Mouse (Mus musculus) cerebellum, postnatal 25 days (tissue): ENCODE results near the gene Ypel3.

ENCODE experiments used
- DNase-seq, 2 experiments: peaks; one replicate each; pipeline ENCODE4 v3.0.0; 2021; ENCODE audit warnings: mixed read lengths in 2 of 2

Gene Ypel3

DNA sequence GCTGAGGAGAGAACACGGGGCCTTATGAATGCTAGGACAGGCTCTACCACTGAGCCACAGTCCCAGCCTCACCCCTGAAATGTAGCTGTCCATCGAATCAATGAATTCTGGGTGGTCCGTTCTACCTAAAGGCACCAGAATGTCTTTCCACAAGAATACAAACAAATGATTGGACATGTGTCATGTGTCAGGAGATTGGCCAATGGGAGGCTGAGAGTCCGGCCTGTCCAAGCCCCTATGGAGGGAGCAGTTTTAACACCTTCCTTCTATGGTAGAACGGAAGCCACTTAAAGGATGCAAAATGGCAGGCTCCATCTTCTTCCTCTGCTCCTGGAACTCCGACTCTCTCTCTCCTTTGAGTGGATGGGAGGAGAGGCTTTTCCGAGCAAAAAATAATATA, 40.8 kb downstream of the Ypel3 start:
- DNase-seq = no peak

DNA sequence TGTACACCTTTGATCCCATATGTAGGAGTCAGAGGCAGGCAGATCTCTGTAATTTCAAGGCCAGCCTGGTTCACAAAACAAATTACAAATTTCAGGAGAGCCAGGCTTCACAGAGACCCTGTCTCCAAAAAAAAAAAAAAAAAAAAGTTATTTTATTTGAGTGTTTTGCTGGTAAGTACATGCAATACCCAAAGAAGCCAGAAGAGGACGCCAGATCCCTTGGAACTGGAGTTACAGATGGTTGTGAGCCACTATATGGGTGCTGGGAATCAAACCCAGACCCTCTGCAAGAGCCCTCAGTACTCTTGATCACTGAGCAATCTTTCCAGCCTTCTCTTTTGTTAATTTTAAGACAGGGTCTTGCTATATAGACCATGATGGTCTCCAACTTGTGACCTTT, 42.1 kb downstream of the Ypel3 start:
- no peak for DNase-seq

DNA sequence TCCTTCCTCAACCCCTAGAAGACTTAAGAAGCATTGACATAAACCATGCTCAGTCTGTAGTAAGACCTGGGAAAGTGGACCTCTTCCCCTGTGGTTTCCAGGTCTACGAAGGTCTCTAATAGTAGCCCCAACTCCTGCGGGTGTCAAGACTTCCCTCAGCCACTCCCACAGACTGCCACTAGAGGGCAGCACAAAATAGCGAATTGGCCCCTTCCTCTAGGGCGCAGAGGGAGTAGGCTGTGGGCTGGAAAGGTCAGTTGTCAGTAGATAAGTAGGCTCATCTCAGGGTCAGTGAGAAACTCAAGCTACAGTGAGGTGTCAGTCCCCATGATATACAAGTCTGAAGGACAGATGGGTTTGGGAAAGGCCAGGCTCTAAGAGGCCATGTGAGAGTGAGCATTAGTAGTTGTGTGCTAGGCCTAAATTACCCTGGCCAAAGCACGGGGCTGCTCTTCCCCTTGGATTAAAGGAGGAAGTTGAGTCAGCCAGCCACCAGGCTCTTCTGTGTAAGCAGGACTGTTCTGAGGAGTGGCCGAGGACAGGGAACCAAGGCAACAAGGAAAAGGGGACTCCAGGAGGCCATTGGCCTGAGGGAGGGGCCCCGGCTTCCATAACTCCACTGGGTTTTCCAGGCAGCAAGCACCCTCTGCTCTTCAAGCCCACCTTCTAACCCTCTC, 45.2 kb downstream of the Ypel3 start:
- peak; percentile 93 to 94 for DNase-seq

DNA sequence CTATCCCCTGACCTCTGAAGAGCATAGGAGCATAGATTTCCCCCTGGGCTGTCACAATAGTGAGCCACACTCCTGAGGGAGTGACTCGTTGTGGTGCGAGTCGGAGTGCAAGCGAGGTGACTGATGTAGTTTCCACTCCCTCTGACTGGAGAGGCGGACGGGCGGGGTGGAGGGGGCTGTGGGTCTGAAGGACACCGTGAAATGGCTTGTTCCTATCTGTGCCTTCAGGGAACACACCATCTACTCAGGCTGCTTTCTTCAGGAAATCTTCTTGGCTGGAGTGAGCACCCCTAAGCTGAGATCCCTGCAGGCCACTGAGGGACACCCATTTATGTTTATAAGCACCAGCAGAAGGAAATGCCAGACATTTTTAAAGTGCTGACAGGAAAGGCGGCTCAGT, 46.0 kb downstream of the Ypel3 start:
- peak; percentile 69 to 74 for DNase-seq

DNA sequence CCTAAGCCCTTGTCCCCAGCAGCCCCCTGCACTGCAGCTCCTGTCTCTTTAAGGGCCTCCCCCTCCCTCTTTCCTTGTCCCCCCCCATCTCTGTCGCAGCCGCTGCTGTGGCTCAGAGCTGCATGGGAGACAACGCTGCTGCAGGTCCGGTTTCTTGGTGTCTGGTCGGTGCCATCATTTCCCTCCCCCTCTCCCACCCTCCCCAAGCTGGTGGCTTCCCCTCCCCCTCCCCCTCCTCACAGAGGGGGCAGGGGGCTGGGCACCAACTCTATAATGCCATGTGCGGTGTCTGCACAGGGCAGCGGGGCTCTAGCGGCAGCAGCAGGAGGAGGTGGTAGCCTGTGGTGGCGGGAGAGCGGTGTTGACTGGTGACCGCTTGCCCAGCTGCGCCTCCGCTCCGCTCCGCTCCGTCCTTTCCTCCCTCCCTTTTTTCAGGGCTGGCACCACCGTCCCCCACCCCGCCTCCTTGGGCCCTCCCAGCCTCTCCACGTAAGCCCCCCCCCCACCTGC, 46.5 kb downstream of the Ypel3 start:
- DNase-seq = peak; percentile 76 to 82

DNA sequence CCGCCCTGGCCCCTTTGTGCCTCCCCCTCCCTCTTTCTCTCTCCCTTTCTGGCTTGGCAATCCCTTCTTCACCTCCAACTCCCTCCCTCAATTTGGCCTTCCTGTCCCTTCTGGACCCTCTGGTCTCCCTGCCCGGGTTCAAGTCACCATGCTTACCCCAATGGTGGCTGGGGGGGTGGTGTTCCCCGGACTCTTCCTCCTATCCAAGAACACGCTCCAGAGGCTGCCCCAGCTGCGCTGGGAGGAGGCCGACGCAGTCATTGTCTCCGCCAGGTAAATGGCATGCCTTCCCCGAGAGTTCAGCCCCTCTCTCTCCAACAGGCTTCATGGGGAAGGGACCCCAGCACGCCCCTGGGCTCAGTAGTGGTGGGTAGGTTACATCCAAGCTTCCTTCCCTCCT, 47.2 kb downstream of the Ypel3 start:
- peak; percentile 53 for DNase-seq

DNA sequence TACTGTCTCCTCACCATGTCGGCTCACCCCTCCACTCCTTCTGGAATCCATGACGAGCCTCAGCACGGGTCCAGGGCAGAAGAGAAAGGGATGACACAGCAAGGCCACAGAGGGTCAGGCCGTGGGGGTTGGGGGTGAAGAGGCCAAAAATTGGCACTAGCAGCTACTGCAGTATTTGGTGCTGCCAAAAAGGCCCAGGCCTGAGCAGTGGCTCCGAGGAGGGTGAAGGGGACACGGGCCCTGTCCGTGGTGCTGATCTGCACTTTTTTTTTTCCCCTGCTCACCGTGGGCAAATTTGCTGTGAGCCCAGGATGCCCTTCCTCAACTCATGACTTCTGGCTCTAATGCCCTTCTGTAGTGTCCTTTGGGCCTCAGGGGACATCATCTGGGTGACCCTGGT, 48.6 kb downstream of the Ypel3 start:
- peak in 1 of 2 experiments; percentile 40 for DNase-seq

DNA sequence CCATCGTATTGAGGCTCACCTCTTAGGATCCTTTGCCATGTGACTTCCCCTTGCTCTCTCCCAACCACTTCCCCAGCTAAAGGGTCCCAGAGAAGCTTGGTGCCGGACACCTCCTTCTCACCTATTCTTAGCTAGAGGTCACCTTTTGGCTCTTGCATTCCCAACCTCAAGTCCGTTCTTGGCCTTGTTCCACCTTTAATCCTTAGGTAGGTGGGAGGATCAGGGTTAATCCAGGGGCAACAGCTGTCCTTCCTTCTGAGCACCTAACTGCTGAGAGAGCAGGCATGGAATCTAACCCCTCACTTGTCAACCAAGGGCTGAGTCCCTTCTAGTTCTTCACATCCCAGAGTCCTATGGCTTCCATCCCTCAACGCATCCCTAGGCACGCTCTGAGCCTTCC, 49.2 kb downstream of the Ypel3 start:
- no peak for DNase-seq
